Mouse (Mus musculus): ENCODE measurements around the gene Hoxd4. TPM values are rescaled to one million over a fixed set of nuclear protein-coding genes. Genes with fewer than 3 reads are reported as not detected.

Gene Hoxd4
- total RNA-seq, 2 experiments from 2014 or later: 0.25 to 0.26 TPM

Small RNA genes lying within 50 kb of the gene (microRNA-seq; reads per million reads assigned to microRNA genes)
- gene Gm44463 (0 reads per million in 2 experiments), gene Mir10b (1,211 to 2,060 reads per million in 2 experiments)

Other genes with a start within 250 kb of the Hoxd4 start
- gene Lnpk, start 132.5 kb upstream of the Hoxd4 start, total RNA-seq (2021): 10 to 100 TPM; 21.4 to 26.8 TPM
- not detected for gene Evx2, start 52.4 kb upstream of the Hoxd4 start, total RNA-seq (2021)
- gene Hoxd13, start 43.6 kb upstream of the Hoxd4 start, total RNA-seq (2021): not detected
- not detected for gene Hoxd12, start 36.9 kb upstream of the Hoxd4 start, total RNA-seq (2021)
- gene Hoxd11, start 32.4 kb upstream of the Hoxd4 start, total RNA-seq (2021): not detected
- gene Hoxd10, start 20.0 kb upstream of the Hoxd4 start, total RNA-seq (2021): not detected
- under 1 TPM; 0.15 to 0.44 TPM for gene Hoxd9, start 14.2 kb upstream of the Hoxd4 start, total RNA-seq (2021)
- 1 to 10 TPM in 1 of 2 experiments, under 1 TPM in 1; 0.65 to 2.3 TPM for gene Hoxd8, start 7.3 kb upstream of the Hoxd4 start, total RNA-seq (2021)
- not detected for gene Hoxd3, start within 50 bp of the Hoxd4 start, total RNA-seq (2021)
- gene Gm28230, start 14.8 kb downstream of the Hoxd4 start, total RNA-seq (2021): not detected
- gene Hoxd1, start 51.1 kb downstream of the Hoxd4 start, total RNA-seq (2021): not detected
- 100 to 1,000 TPM; 125 to 138 TPM for gene Mtx2, start 113.9 kb downstream of the Hoxd4 start, total RNA-seq (2021)